Mouse (Mus musculus) stomach, embryonic 16.5 days (tissue): ENCODE data around the gene Krit1. TPM values are rescaled to one million over a fixed set of nuclear protein-coding genes. Genes with fewer than 3 reads are reported as not detected.

Experiments used
- ATAC-seq: fragments of 200-750 bp; cut with Nextera tagmentation; 2 replicates; pipeline ENCODE4 v1.8.0; 2017; ENCODE audit warnings: moderate number of reproducible peaks, moderate TSS enrichment; ENCODE audit not compliant: insufficient read depth, low FRiP score
- H3K27ac ChIP-seq: fragments of 300-500 bp; sonication (generic); 2 replicates; pipeline ENCODE4 v1.5.1; 2014; ENCODE audit warnings: low read length
- H3K27me3 ChIP-seq: fragments of 300-500 bp; sonication (generic); 2 replicates; pipeline ENCODE4 v1.6.1; 2014; ENCODE audit warnings: low read length, control low read depth, mixed read lengths; ENCODE audit not compliant: control insufficient read depth, insufficient read depth
- H3K36me3 ChIP-seq: fragments of 300-500 bp; sonication (generic); 2 replicates; pipeline ENCODE4 v1.6.1; 2014; ENCODE audit warnings: low read length; ENCODE audit not compliant: control insufficient read depth, insufficient read depth
- H3K4me1 ChIP-seq: fragments of 300-500 bp; sonication (generic); 2 replicates; pipeline ENCODE4 v1.6.1; 2014; ENCODE audit warnings: low read length, control low read depth, mixed read lengths; ENCODE audit not compliant: control insufficient read depth, insufficient read depth
- H3K4me2 ChIP-seq: fragments of 300-500 bp; sonication (generic); 2 replicates; pipeline ENCODE4 v1.6.1; 2014; ENCODE audit warnings: low read depth, low read length, mixed read lengths
- H3K4me3 ChIP-seq: fragments of 300-500 bp; sonication (generic); replicated peaks from 2 replicates; pipeline ENCODE4 v1.5.1; 2014; ENCODE audit warnings: mild to moderate bottlenecking, low read length
- H3K9ac ChIP-seq: fragments of 300-500 bp; sonication (generic); 2 replicates; pipeline ENCODE4 v1.6.1; 2014; ENCODE audit warnings: low read length
- H3K9me3 ChIP-seq: fragments of 300-500 bp; sonication (generic); replicated peaks from 2 replicates; pipeline ENCODE4 v1.6.1; 2016; ENCODE audit warnings: low read length, control low read depth; ENCODE audit not compliant: control insufficient read depth
- WGBS: fragments of 180-500 bp; shearing (Covaris S2); extraction: QIAGEN DNeasy Blood & Tissue Kit; methylation state at CpG from one replicate; pipeline ENCODE4 v1.1.7; 2014; 5-methylcytosine and 5-hydroxymethylcytosine counted together
- polyA plus RNA-seq: library from polyadenylated mRNA; unstranded; fragments of >200 nt; fragmentation: Nextera tagmentation; extraction: Ambion mirVana; gene quantifications from 2 replicates; pipeline ENCODE4 v1.2.1, GENCODE M21; 2015

The Krit1 gene
- polyA plus RNA-seq: 41.3 and 46.3 TPM in 2 replicates

DNA sequence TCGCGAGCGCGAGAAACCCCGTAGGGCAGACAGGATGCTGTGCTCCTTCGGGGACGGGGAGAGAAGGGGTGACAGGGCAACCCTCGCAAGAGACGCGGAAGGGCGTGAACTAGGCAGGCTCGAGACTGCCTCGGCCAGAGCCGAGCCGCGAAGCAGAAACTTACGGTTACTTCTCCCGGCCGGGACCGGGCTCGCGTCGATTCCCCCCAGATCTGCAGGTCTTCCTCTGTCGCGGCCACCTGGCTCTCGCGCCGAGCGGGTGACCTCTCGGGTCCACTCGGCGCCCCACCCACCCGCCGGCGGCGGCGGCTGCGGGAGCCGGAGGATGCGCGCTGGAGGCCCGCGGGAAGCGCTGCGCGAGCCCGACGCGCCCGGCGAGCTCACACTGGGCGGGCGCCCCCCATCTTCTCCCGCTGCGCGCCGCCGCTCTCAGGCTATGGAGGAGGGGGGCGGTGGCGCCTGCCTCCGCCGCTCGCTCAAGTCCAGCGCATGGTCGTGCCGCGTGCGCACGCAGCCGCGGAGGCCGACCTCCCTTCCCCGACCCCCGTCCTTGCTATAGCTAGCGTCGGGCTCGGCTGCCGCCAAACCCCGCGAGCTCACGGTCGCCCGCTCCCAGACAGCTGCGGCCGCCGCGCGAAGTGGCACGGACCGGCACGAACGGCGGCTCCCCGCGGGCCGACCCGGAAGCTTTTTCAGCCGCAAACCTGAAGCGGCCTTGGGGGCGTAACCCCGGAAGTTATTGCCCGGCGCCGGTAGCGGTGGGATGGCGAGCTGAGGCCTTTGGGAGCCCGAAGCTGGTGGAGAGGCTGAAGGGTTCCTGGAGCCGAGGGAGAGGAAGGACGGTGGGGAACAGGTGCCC, at the start of gene Krit1, which contains the start of gene Ankib1:
Krit1 (plus strand) TSS at position 752 of the 859 bp plus-strand sequence.
Ankib1 (minus strand) TSS at position 493 of the 859 bp plus-strand sequence.
- H3K9ac ChIP-seq: peak within 1 kb of the TSS; percentile 90
- no peaks in the 10 kb centered on the region for H3K9me3 ChIP-seq
- peak within 1 kb of the TSS; percentile 74 for H3K4me3 ChIP-seq
- H3K27ac ChIP-seq: peak within 1 kb of the TSS; percentile 94
- under 1% methylated on average over 109 of the region's 109 CpGs for WGBS
- peak; percentile 94 for ATAC-seq
- H3K4me2 ChIP-seq: peak within 1 kb of the TSS; percentile 84
- no peaks in the 10 kb centered on the region for H3K36me3 ChIP-seq
- peaks cover 15% of the 10 kb centered on the region for H3K4me1 ChIP-seq
- H3K27me3 ChIP-seq: no peaks in the 10 kb centered on the region

DNA sequence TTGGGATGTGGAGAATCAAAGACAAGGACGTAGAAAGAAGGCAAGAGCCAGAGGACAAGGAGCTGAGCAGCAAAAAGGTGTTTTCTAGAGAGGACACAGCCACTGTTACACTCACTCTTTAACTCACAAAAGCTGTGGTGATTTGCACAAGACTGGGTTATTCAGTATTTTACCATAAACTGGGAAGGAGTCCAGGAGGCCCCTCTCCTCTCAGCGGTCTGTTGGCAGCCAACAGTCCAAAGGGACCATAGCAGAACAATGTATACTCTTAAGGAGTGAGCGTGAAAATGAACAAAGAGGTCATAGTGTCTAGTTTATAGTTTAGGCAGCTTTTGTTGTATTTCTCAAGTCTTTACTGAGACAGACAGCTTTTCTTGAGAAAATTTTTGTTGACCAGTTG, 31.5 kb upstream of the Krit1 start:
- H3K36me3 ChIP-seq: no peaks in the 10 kb centered on the region
- H3K9ac ChIP-seq: no peak overlapping the region
- H3K27me3 ChIP-seq: no peaks in the 10 kb centered on the region
- ATAC-seq: no peak
- no peak overlapping the region for H3K27ac ChIP-seq
- 0 out of 2 replicates have a peak, but pooled peaks cover 2% of the 10 kb centered on the region for H3K4me1 ChIP-seq
- no peak overlapping the region for H3K4me3 ChIP-seq
- no peaks in the 10 kb centered on the region for H3K9me3 ChIP-seq
- 75% methylated on average over 3 of the region's 3 CpGs for WGBS
- no peak overlapping the region for H3K4me2 ChIP-seq

DNA sequence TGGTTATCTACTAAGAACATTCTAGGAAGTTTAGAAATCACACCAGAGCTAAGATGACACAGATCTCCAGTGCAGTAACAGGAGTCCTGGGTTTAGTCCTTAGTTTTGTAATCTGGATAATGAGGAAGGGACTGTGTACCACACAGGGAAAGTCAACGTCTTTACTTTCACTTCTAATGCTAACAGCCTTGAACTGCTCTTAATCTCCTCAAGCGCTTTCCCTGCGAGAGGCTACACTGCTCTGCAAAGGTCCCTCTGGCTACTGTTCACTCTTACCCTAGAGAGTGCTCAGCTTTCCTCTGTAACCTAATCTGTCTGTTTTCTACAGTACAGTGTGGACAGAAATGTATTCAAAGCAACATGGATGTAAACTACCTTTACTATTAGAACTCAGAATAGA, 31.0 kb upstream of the Krit1 start:
- H3K27ac ChIP-seq: no peak overlapping the region
- peak; percentile 37; the same call in 1 of the 2 replicates for ATAC-seq
- no peaks in the 10 kb centered on the region for H3K27me3 ChIP-seq
- 0 out of 2 replicates have a peak overlapping the region, but pooled peaks have one; percentile 3 for H3K4me2 ChIP-seq
- H3K36me3 ChIP-seq: no peaks in the 10 kb centered on the region
- no peak overlapping the region for H3K4me3 ChIP-seq
- no peaks in the 10 kb centered on the region for H3K9me3 ChIP-seq
- H3K9ac ChIP-seq: no peak overlapping the region
- 0 out of 2 replicates have a peak, but pooled peaks cover 2% of the 10 kb centered on the region for H3K4me1 ChIP-seq
- WGBS: 65% methylated on average over 3 of the region's 3 CpGs

DNA sequence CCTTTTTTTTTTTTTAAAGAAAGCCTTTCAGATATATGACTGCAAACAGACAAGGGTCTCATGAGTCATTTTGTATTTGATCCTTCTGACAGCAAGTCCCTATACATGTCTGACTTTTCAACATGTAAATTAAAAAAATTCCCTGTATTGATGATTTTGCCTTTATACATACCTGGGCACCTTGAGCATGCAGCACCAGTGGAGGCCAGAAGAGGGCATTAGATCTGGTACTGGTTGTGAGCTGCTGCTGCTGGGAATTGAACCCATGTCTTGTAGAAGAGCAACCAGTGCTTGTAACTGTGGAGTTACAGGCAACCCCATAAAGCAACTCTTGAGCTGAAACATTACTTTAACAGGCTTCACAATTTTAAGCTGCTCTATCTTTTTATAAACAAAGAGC, 20.3 kb upstream of the Krit1 start:
- Histone ChIP-seq H3K4me1 (no peaks in the 10 kb centered on the region), H3K4me2 (no peak overlapping the region), H3K4me3 (no peak overlapping the region), H3K9ac (no peak overlapping the region), H3K27me3 (no peaks in the 10 kb centered on the region), H3K9me3 (no peaks in the 10 kb centered on the region), H3K27ac (no peak overlapping the region), H3K36me3 (no peaks in the 10 kb centered on the region)
- ATAC-seq: no peak

DNA sequence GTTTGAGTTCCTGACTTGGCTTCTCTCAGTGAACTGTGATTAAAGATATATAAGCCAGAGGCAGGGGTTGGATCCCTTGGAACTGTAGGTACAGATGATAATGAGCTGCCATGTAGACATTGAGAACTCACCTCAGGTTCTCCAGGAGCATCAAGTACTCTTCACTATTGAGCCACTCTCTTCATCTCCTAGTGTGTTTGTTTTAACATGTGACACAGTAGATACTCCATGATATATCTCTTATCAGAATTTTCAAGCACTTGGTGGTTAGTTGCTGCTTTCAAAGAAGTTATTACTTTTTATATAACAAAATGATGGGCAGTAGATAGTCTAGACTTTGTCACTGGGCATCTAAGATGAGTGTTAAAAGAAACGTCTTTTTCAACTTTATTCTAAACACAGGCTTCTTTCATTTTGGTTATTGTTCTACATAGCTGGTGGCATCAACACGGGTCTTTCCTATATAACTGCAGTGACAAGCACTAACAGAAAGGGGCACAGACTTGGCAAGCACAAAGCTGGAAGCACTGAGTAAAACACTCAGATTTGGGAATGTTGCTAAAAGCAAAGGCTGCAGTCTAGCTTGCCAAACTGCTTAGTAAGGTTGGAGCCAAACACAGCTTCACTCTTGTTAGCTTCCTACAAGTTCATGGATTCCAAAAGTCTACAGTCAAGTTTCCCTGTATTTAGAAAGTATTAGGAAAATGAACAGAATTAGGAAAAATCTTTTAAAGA, 18.9 kb upstream of the Krit1 start:
- Histone ChIP-seq H3K27ac (no peak overlapping the region), H3K4me1 (no peaks in the 10 kb centered on the region), H3K4me2 (no peak overlapping the region), H3K36me3 (no peaks in the 10 kb centered on the region), H3K27me3 (no peaks in the 10 kb centered on the region), H3K4me3 (no peak overlapping the region), H3K9me3 (no peaks in the 10 kb centered on the region), H3K9ac (no peak overlapping the region)
- ATAC-seq: no peak
- 77% methylated on average over 2 of the region's 2 CpGs for WGBS

DNA sequence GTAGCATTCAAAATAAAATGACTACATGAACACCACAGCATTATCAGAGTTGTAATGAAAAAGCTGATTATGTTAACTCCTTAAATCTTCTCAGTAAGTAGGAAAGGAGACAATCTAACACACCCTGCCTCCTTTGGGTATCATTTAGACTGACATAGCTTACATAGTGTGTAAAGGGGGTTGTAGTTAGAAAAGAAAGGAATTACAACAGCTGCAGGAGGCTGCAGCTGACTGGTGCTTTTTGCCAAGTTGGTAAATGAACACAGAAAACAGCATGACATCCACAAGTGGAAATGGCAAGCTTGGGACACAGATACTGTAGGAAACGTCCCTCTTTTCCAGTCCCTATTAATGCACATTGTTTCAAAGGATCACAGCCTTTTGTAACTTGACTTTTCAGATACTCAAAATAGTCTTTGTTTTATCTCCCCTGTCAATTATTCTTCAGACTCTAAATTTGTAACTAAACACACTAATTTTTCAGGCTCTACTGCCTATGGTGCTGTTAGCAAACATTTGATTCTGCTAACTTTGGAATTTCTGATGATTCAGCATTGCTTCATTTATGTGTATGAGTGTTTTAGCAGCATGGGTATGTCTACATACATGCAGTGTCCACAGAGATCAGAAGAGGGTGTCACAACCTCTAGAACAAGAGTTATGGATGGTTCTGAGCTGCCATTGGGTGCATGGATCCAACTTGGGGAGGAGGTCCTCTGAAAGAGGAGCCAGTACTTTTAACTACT, 18.1 kb upstream of the Krit1 start:
- no peak overlapping the region for H3K9ac ChIP-seq
- no peaks in the 10 kb centered on the region for H3K36me3 ChIP-seq
- WGBS: 51% methylated on average over 1 of the region's 1 CpGs
- no peak for ATAC-seq
- no peaks in the 10 kb centered on the region for H3K9me3 ChIP-seq
- no peak overlapping the region for H3K27ac ChIP-seq
- H3K27me3 ChIP-seq: no peaks in the 10 kb centered on the region
- no peaks in the 10 kb centered on the region for H3K4me1 ChIP-seq
- no peak overlapping the region for H3K4me2 ChIP-seq
- H3K4me3 ChIP-seq: no peak overlapping the region

DNA sequence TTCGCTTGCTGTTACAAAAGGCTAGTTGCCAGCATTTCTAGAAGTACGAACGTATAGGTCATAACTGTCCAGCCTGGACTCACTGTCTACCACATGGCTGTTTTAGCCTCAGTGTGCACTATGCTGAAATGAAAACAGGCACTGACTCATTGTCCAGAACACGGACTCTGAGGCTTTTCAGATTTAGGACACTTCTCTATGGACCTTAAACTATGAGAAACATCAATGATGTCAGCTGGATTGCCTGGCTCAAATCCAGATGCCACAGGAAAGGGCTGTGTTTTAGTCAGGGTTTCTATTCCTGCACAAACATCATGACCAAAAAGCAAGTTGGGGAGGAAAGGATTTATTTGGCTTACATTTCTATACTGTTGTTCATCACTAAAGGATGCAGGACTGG, 15.4 kb upstream of the Krit1 start:
- Histone ChIP-seq H3K4me2 (no peak overlapping the region), H3K9me3 (no peaks in the 10 kb centered on the region), H3K36me3 (no peaks in the 10 kb centered on the region), H3K27ac (no peak overlapping the region), H3K27me3 (no peaks in the 10 kb centered on the region), H3K4me1 (no peaks in the 10 kb centered on the region), H3K4me3 (no peak overlapping the region), H3K9ac (no peak overlapping the region)
- 77% methylated on average over 4 of the region's 4 CpGs for WGBS
- no peak for ATAC-seq

DNA sequence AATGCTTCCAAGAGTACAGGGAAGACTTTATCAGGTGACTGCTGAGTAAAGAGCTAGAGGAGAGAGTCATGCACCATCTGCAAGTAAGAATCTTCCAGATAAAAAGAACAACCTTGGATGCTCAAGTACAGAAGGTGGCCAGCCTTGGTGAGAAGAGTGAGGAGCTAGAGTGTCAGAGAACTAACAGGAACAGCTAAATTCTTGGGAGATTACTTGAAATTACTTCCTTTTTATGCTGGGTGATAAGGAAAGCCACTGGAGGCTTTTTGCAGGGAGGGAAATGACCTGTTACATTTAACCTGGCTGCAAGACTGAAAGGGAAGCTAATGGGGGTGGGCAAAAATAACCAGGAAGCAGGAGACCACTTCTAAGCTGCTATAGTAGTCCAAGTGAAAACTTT, 11.9 kb upstream of the Krit1 start:
- H3K27me3 ChIP-seq: no peaks in the 10 kb centered on the region
- no peak overlapping the region for H3K4me3 ChIP-seq
- no peaks in the 10 kb centered on the region for H3K4me1 ChIP-seq
- H3K9me3 ChIP-seq: no peaks in the 10 kb centered on the region
- no peak overlapping the region for H3K27ac ChIP-seq
- H3K36me3 ChIP-seq: no peaks in the 10 kb centered on the region
- no peak for ATAC-seq
- no peak overlapping the region for H3K9ac ChIP-seq
- no peak overlapping the region for H3K4me2 ChIP-seq
